Mouse (Mus musculus) right cerebral cortex, adult 18-20 months (tissue): ENCODE data around the gene Ppib.
A peak's percentile ranks its signal among the peaks of the same experiment; 100 is the strongest.

Experiments used
- DNase-seq: peaks from one replicate; pipeline ENCODE4 v3.0.0; 2022; ENCODE audit warnings: mixed read lengths

The Ppib gene

GRCm38 (mm10) chr9:66078493-66078892 is 18.5 kb downstream of the Ppib start:
- DNase-seq: no peak

DNA sequence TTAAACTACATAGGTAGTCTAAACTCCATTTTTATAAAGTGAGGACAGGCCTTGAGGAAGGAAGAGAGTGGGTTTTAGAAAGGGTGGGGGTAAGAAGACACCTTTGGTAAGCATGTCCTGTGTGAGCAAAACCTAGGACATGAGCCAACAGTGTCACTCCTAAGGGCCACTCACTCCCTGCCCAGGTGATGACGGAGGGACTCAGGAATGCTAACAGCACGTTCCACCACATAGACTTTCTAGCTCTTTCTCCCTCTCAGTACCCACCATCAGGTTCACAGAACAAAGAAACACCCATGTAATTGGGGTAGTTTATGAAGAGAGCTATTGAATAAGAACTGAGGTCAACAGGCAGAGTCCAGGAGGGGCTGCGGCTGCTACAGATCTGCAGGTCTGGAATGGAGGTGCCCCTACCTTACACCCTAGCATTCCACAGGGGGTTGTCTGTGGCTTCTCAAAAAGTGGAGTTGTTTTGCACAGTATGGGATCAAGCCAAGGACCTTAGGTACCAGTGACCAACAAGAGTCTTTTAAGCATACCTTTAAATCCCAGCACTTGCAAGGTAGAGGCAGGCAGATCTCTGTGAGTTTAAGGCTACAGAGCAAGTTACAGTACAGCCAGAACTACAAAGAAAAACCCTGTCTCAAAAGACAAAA is 20.9 kb downstream of the Ppib start:
- DNase-seq: no peak

- DNase-seq: no peak
These were observed 22.0 kb downstream of the Ppib start for GRCm38 (mm10) chr9:66081999-66082398.

- DNase-seq: no peak
These were observed 24.1 kb downstream of the Ppib start for GRCm38 (mm10) chr9:66084171-66084570.

DNA sequence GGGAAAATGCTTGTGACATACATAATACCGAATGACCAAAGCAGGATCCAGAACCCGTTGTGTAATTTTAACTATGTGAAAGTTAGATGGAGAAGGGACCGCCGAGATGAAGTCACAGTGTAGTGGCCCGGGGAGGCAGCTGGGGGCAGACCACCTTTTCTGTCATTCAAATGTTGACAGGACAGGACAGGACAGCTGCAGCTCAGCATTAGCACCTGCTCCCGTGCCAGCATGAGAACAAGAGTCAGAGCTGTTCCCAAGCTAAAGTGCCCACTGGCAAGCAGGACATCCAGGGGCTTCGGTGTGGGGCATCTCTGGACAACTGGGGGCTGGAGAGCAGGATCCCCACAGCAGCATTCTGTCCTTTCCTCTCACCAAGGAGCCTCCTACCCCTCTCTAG is 27.0 kb downstream of the Ppib start:
- DNase-seq: no peak

GRCm38 (mm10) chr9:66088411-66088810 is 28.4 kb downstream of the Ppib start:
- peak; percentile 51 for DNase-seq

GRCm38 (mm10) chr9:66090593-66091244 is 30.7 kb downstream of the Ppib start:
- peak; percentile 27 for DNase-seq

- no peak for DNase-seq
These were observed 31.6 kb downstream of the Ppib start for GRCm38 (mm10) chr9:66091327-66092231.

DNA sequence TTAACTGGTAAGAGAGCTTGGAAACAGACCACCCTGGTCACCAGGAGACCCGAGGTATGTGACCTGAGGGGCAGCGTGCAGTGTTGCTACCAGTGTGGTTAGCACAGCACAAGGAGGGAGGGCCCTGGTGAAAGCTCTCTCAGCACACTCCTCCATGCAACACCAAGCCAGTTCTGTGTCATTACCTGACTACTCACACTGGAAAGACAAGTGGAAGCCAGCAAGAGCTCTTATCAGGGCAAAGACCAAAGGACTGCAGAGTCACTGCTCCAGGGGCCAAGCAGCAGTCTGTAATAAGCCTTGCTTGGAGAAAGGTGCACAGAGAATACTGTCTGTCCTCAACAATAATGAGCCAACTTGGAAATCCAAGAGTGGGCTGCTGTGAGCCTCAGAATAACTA is 32.6 kb downstream of the Ppib start:
- DNase-seq: no peak

DNA sequence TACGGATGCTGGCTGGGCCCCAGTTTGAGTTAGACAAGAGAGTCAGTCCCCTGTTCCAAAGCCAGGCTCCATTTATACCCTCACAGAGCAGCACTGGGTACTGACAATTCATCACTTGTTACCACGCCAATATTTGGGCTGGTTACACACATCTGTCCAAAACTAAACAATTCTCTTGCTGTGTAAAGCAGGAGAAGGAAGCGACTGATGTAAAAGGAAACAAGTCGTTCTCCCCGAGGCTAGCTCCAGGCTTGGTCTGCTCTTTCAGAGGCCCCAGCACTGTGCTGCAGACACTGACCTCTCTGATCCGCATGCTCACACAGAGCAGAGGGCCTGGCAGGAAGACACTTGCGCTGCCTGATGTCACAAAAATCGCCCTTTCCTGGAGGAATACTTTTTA is 41.6 kb downstream of the Ppib start:
- DNase-seq: peak; percentile 50

DNA sequence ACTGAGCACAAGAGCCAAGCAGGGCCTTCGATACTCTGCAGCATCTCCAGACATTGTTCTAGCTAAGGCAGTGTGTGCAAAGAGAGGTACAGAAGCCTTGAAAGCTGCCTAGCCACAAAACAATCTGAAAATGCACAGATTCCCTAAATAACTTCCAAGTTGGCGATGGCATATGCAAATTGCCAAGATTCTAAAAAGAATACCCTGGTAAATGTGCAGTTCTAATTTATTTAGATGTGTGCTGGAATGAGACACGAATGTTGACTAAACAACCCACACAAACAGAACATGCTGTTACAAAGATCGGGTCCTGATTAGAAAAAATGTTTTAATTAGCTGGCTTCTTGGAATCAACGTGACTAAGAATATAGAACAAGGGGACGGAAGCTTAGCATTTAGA is 42.6 kb downstream of the Ppib start:
- peak; percentile 30 for DNase-seq

GRCm38 (mm10) chr9:66104601-66105000 is 44.6 kb downstream of the Ppib start:
- no peak for DNase-seq

- DNase-seq: no peak
These were observed 45.1 kb downstream of the Ppib start for GRCm38 (mm10) chr9:66105168-66105567.

- DNase-seq: no peak
These were observed 49.6 kb downstream of the Ppib start for GRCm38 (mm10) chr9:66109574-66109973.

- DNase-seq: no peak
These were observed 50.1 kb downstream of the Ppib start for GRCm38 (mm10) chr9:66110126-66110525.

GRCm38 (mm10) chr9:66110611-66111379 is 50.8 kb downstream of the Ppib start:
- no peak for DNase-seq

DNA sequence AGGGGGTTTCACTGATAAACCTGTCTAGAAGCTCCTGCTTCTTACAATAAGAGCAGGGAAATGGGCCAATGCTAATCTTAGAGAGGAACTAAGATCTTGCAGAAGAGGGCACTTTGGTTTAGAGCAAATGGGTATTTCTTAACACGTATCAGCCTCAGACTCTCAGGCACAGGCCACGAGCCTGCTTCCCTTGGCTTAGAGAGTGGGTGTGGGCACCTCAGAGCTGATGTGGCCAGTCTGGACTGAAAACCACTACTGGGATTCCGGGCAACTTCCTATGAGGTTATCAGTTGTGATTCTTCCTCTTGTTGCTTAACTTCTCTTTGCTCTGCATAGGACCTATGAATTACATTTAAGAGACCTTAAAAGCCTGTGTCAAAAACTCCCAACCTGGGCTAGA is 54.3 kb downstream of the Ppib start:
- DNase-seq: no peak
